Mouse (Mus musculus) brain, embryonic 18.5 days (tissue): ENCODE measurements around the gene Hist3h2ba.

Experiments
- DNase-seq: peaks from one replicate; pipeline ENCODE4 v3.0.0-alpha.2; 2012; ENCODE audit warnings: low read depth, low spot score

The Hist3h2ba gene

GRCm38 (mm10) chr11:58985299-58985917 is 36.7 kb downstream of the Hist3h2ba start:
- no peak for DNase-seq

GRCm38 (mm10) chr11:58989166-58989565 is 40.4 kb downstream of the Hist3h2ba start:
- DNase-seq: no peak

GRCm38 (mm10) chr11:58990141-58990540 is 41.4 kb downstream of the Hist3h2ba start:
- DNase-seq: no peak

GRCm38 (mm10) chr11:58990794-58991193 is 42.1 kb downstream of the Hist3h2ba start:
- no peak for DNase-seq

- no peak for DNase-seq
Observed at GRCm38 (mm10) chr11:58991911-58992310, 43.2 kb downstream of the Hist3h2ba start.

- DNase-seq: no peak
Observed at GRCm38 (mm10) chr11:58993091-58993670, 44.5 kb downstream of the Hist3h2ba start.

GRCm38 (mm10) chr11:58994337-58994826 is 45.7 kb downstream of the Hist3h2ba start:
- no peak for DNase-seq

GRCm38 (mm10) chr11:58995061-58995806 is 46.5 kb downstream of the Hist3h2ba start:
- no peak for DNase-seq

GRCm38 (mm10) chr11:58995807-58996370 is 47.2 kb downstream of the Hist3h2ba start:
- DNase-seq: no peak

GRCm38 (mm10) chr11:58997541-58997940 is 48.8 kb downstream of the Hist3h2ba start:
- DNase-seq: no peak
